Mouse (Mus musculus) erythroblast, embryonic 14.5 days (primary cell): ENCODE data around the gene Rpia.

ENCODE experiments used
- GATA1 ChIP-seq: IDR thresholded peaks from 2 replicates; pipeline ENCODE4 v1.6.1; 2012; ENCODE audit warnings: low read length, inconsistent platforms, mixed read lengths
- TAL1 ChIP-seq: IDR thresholded peaks from 3 replicates; pipeline ENCODE4 v1.6.1; 2012; ENCODE audit warnings: low read length, inconsistent platforms, mixed read lengths

GRCm38 (mm10) chr6:70763881-70764280, 28.2 kb downstream of the Rpia start:
- no peak for TF ChIP-seq TAL1
- TF ChIP-seq GATA1, result no peak
